Mouse (Mus musculus) embryonic facial prominence, embryonic 13.5 days (tissue): ENCODE measurements around the gene Gatad1. TPM values are rescaled to one million over a fixed set of nuclear protein-coding genes. Genes with fewer than 3 reads are reported as not detected.
"Not testable (repeated sequence)": the region's sequence is repeated elsewhere in the genome, so short reads cannot be mapped to it uniquely, and the experiment has no call there.

Source experiments
- ATAC-seq: fragments of 200-750 bp; cut with Nextera tagmentation; 2 replicates; pipeline ENCODE4 v1.8.0; 2017; ENCODE audit warnings: low read depth; ENCODE audit not compliant: insufficient number of reproducible peaks, insufficient read depth, low FRiP score, low TSS enrichment
- H3K27ac ChIP-seq: fragments of 300-500 bp; sonication (generic); 2 replicates; pipeline ENCODE4 v1.5.1; 2015; ENCODE audit warnings: moderate library complexity, mild to moderate bottlenecking, inconsistent platforms
- H3K27me3 ChIP-seq: fragments of 300-500 bp; sonication (generic); 2 replicates; pipeline ENCODE4 v1.6.1; 2015; ENCODE audit warnings: mild to moderate bottlenecking, inconsistent platforms
- H3K36me3 ChIP-seq: fragments of 300-500 bp; sonication (generic); 2 replicates; pipeline ENCODE4 v1.6.1; 2015; ENCODE audit warnings: mild to moderate bottlenecking, inconsistent platforms
- H3K4me1 ChIP-seq: fragments of 300-500 bp; sonication (generic); 2 replicates; pipeline ENCODE4 v1.6.1; 2015; ENCODE audit warnings: inconsistent platforms
- H3K4me2 ChIP-seq: fragments of 300-500 bp; sonication (generic); 2 replicates; pipeline ENCODE4 v1.6.1; 2015; ENCODE audit warnings: moderate library complexity, mild to moderate bottlenecking, inconsistent platforms
- H3K4me3 ChIP-seq: fragments of 300-500 bp; sonication (generic); 2 replicates; pipeline ENCODE4 v1.5.1; 2015; ENCODE audit warnings: mild to moderate bottlenecking, inconsistent platforms
- H3K9ac ChIP-seq: fragments of 300-500 bp; sonication (generic); 2 replicates; pipeline ENCODE4 v1.6.1; 2015; ENCODE audit warnings: mild to moderate bottlenecking, inconsistent platforms
- H3K9me3 ChIP-seq: fragments of 300-500 bp; sonication (generic); 2 replicates; pipeline ENCODE4 v1.6.1; 2016; ENCODE audit warnings: inconsistent platforms
- whole genome bisulfite sequencing: fragments of 180-500 bp; shearing (Covaris S2); methylation state at CpG from one replicate; pipeline ENCODE4 v1.1.7; 2015; ENCODE audit warnings: mixed read lengths; 5-methylcytosine and 5-hydroxymethylcytosine counted together
- polyA plus RNA-seq: library from polyadenylated mRNA; unstranded; fragments of >200 nt; fragmentation: Nextera tagmentation; extraction: Ambion mirVana; gene quantifications from 2 replicates; pipeline ENCODE4 v1.2.1, GENCODE M21; 2015

The Gatad1 gene
- polyA plus RNA-seq, 1 experiment from 2014 or later: 59.4 TPM

GRCm38 (mm10) chr5:3633951-3634350 is 23.0 kb downstream of the Gatad1 start:
- Histone ChIP-seq H3K4me2 (no peak overlapping the region), H3K36me3 (peaks cover 43% of the 10 kb centered on the region), H3K27ac (no peak overlapping the region), H3K4me1 (no peaks in the 10 kb centered on the region), H3K4me3 (no peak overlapping the region), H3K27me3 (no peaks in the 10 kb centered on the region), H3K9me3 (no peaks in the 10 kb centered on the region), H3K9ac (no peak overlapping the region)
- no peak for ATAC-seq
- WGBS: 75% methylated on average over 4 of the region's 4 CpGs

DNA sequence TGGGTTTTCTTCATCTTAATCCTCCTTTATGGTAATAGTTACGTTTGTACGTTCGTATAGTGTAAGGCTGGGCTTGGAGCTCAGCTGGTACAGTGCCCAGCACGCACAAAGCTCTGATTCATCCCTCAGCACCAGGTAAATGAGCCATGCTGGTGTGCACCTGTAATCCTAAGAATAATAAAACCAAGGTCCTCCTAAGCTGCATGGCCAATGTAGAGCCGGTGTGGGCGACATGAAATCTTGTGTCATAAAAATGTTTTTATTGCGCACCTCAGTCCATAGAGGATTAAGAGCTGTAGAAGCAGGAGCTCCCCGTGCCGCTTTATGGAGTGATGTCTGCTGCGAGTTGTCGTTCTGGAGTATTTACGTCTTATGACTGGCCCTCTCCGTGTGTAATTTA is 23.7 kb downstream of the Gatad1 start:
- Histone ChIP-seq H3K9me3 (no peaks in the 10 kb centered on the region), H3K9ac (no peak overlapping the region), H3K36me3 (peaks cover 44% of the 10 kb centered on the region), H3K4me2 (no peak overlapping the region), H3K27me3 (no peaks in the 10 kb centered on the region), H3K27ac (no peak overlapping the region), H3K4me3 (no peak overlapping the region), H3K4me1 (no peaks in the 10 kb centered on the region)
- 93% methylated on average over 13 of the region's 13 CpGs for WGBS
- no peak for ATAC-seq

- no peak overlapping the region for H3K27ac ChIP-seq
- no peak for ATAC-seq
- no peaks in the 10 kb centered on the region for H3K4me1 ChIP-seq
- no peaks in the 10 kb centered on the region for H3K27me3 ChIP-seq
- H3K9ac ChIP-seq: no peak overlapping the region
- no peak overlapping the region for H3K4me3 ChIP-seq
- no peak overlapping the region for H3K4me2 ChIP-seq
- no peaks in the 10 kb centered on the region for H3K9me3 ChIP-seq
- WGBS: 69% methylated on average over 5 of the region's 5 CpGs
- H3K36me3 ChIP-seq: peaks cover 47% of the 10 kb centered on the region
Observed at GRCm38 (mm10) chr5:3632285-3632684, 24.7 kb downstream of the Gatad1 start.

DNA sequence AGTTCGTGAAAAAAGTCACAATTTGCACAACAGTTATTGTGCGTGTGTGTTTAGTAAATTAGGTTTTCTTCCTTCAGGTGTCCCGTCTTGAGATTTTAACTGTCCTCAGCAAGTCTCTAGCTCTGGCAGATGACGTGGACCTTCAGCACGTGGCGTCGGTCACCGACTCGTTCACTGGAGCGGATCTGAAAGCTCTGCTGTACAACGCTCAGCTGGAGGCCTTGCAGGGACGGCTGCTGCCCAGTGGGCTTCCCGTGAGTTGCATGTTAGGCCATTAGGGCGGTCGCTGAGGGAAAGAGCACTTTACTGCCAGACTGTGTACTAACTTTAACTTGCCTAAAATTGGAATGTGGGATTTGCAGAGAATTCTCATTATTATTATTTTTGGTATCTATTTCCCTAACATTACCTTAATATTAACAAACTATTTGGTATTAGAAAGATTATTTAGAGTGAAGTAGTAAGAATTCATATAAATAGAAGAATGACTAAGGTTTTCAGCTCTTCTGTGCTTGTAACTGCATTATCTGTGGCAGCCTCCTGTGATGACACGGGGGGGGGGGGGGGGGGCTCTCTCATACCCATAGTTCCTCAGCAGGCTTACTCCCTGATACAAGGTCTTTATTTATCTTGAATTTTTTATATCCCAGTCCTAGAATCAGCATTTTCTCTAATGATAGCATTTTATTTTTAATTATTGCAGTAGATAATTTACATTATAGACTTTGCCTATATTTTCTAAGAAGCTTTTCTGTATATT is 25.3 kb downstream of the Gatad1 start:
- Histone ChIP-seq H3K9me3 (no peaks in the 10 kb centered on the region), H3K27me3 (no peaks in the 10 kb centered on the region), H3K4me2 (no peak overlapping the region), H3K4me1 (no peaks in the 10 kb centered on the region), H3K36me3 (peaks cover 47% of the 10 kb centered on the region), H3K4me3 (no peak overlapping the region), H3K9ac (no peak overlapping the region), H3K27ac (no peak overlapping the region)
- WGBS: 76% methylated on average over 16 of the region's 16 CpGs
- no peak for ATAC-seq

DNA sequence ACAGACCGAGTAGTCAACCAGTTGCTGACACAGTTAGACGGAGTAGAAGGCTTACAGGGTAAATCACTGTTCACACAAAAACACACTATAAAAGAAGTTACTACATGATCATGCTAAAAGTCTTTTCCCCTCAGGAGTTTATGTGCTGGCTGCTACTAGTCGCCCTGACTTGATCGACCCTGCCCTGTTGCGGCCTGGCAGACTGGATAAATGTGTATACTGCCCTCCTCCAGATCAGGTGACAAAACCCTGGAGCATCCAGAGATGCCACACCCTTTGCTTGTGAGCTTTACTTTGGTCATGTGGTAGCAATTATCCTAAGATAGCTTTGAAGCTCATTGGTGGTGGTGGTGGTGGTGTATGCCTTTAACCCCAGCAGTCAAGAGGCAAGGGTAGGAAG is 26.9 kb downstream of the Gatad1 start:
- H3K4me1 ChIP-seq: no peaks in the 10 kb centered on the region
- no peak overlapping the region for H3K27ac ChIP-seq
- no peaks in the 10 kb centered on the region for H3K27me3 ChIP-seq
- no peak overlapping the region for H3K4me3 ChIP-seq
- no peak for ATAC-seq
- peaks cover 52% of the 10 kb centered on the region for H3K36me3 ChIP-seq
- H3K9me3 ChIP-seq: no peaks in the 10 kb centered on the region
- no peak overlapping the region for H3K4me2 ChIP-seq
- 81% methylated on average over 5 of the region's 5 CpGs for WGBS
- H3K9ac ChIP-seq: no peak overlapping the region

DNA sequence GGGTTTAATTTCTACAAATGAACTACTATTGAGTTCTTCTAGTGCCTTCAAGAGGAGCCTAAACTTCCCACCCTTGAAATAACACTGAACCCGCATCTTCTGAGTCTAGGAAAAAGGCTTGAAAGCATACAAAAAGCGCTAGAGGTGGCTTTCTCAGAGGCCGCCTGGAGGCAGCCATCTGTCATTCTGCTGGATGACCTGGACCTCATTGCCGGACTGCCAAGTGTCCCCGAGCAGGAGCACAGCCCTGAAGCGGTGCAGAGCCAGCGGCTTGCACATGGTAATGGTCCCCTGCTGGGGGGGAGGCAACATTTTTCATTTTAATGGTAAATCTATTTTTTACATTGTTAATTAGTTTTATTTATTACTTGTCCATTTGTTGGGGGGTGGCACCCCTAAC is 36.5 kb downstream of the Gatad1 start:
- ATAC-seq: no peak
- Histone ChIP-seq H3K9me3 (no peaks in the 10 kb centered on the region), H3K36me3 (peaks cover 53% of the 10 kb centered on the region), H3K27me3 (no peaks in the 10 kb centered on the region), H3K4me1 (no peaks in the 10 kb centered on the region), H3K4me2 (no peak overlapping the region), H3K27ac (no peak overlapping the region), H3K9ac (no peak overlapping the region), H3K4me3 (no peak overlapping the region)
- WGBS: 94% methylated on average over 7 of the region's 7 CpGs

- ATAC-seq, H3K27ac ChIP-seq, H3K4me1 ChIP-seq, H3K9me3 ChIP-seq, H3K27me3 ChIP-seq, H3K9ac ChIP-seq, H3K4me2 ChIP-seq, H3K4me3 ChIP-seq: not testable (repeated sequence)
- H3K36me3 ChIP-seq: peaks cover 55% of the 10 kb centered on the region
- WGBS: 89% methylated on average over 2 of the region's 2 CpGs
Observed at GRCm38 (mm10) chr5:3611835-3612234, 45.1 kb downstream of the Gatad1 start.

GRCm38 (mm10) chr5:3609241-3609640 is 47.7 kb downstream of the Gatad1 start:
- Histone ChIP-seq H3K4me2 (no peak overlapping the region), H3K36me3 (peaks cover 63% of the 10 kb centered on the region), H3K4me3 (no peak overlapping the region), H3K9me3 (no peaks in the 10 kb centered on the region), H3K9ac (no peak overlapping the region), H3K4me1 (no peaks in the 10 kb centered on the region), H3K27ac (no peak overlapping the region), H3K27me3 (no peaks in the 10 kb centered on the region)
- 90% methylated on average over 7 of the region's 7 CpGs for WGBS
- ATAC-seq: no peak

DNA sequence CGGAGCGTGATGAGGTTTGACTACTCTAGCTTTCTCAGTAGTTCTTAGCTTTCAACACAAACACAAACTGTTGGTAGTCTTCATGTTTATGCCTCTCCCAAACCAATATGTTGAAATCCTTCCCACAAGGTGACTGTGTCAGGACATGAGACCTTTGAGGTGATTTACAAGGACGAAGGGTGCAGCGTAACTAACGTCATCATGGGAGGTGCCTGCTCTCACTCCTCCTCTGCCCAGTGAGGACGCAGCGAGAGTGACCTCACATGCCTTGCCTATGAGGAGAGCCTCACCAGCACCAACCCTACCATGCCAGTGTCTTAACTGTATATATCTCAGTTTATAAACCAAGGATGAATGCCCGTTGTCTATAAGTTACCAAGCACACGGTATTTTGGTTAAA is 49.9 kb downstream of the Gatad1 start:
- Histone ChIP-seq H3K36me3 (peaks cover 60% of the 10 kb centered on the region), H3K27ac (no peak overlapping the region), H3K27me3 (no peaks in the 10 kb centered on the region), H3K9me3 (no peaks in the 10 kb centered on the region), H3K9ac (no peak overlapping the region), H3K4me1 (no peaks in the 10 kb centered on the region), H3K4me3 (no peak overlapping the region), H3K4me2 (no peak overlapping the region)
- 94% methylated on average over 9 of the region's 9 CpGs for WGBS
- no peak for ATAC-seq

DNA sequence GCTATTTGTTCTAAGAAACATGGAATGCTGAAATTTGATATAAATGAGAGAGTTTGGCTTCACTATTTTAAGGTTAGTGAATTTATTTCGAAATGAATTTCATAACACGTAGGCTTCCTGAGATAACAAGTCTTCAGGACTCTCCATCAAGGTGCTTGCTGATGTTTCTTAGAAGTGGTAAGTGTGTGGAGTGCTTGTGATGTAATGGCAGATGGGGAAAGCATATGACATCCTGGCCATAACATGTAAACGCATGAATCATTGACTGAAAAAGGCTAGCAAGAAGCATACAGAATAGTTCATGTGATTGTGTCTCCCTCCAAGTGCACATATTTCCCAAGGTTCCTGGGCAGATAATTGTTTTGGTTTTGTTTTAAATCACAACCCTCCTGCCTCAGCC is 56.2 kb downstream of the Gatad1 start:
- H3K4me2 ChIP-seq: no peak overlapping the region
- H3K27ac ChIP-seq: no peak overlapping the region
- no peaks in the 10 kb centered on the region for H3K27me3 ChIP-seq
- H3K4me1 ChIP-seq: peaks cover 3% of the 10 kb centered on the region; the same call in 1 of the 2 replicates
- H3K9me3 ChIP-seq: no peaks in the 10 kb centered on the region
- no peak overlapping the region for H3K9ac ChIP-seq
- no peak overlapping the region for H3K4me3 ChIP-seq
- peaks cover 25% of the 10 kb centered on the region for H3K36me3 ChIP-seq
- WGBS: 89% methylated on average over 3 of the region's 3 CpGs
- ATAC-seq: no peak

GRCm38 (mm10) chr5:3600298-3600697 is 56.7 kb downstream of the Gatad1 start:
- 82% methylated on average over 1 of the region's 1 CpGs for WGBS
- Histone ChIP-seq H3K27me3 (no peaks in the 10 kb centered on the region), H3K4me3 (no peak overlapping the region), H3K9me3 (no peaks in the 10 kb centered on the region), H3K36me3 (peaks cover 20% of the 10 kb centered on the region), H3K27ac (no peak overlapping the region), H3K9ac (no peak overlapping the region), H3K4me1 (peaks cover 5% of the 10 kb centered on the region), H3K4me2 (no peak overlapping the region)
- no peak for ATAC-seq

DNA sequence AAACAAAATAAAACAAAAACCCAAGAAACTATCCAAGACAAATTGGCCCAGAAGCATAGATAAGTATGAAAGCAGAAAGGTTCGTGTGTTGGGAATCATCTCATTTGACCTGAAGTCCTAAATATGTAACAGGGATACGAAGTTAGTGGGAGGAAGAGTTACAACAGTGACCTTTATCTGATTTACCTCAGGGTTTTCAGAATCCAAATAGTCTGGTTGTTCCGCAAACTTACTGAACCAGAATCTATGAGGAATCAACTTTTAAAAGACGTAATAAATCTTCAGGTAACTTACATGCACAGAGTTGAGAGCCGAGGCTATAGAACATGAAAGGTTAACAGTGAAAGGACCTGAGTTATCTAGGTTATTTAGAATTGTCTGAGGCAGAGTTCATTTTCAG is 58.2 kb downstream of the Gatad1 start:
- Histone ChIP-seq H3K27me3 (no peaks in the 10 kb centered on the region), H3K36me3 (peaks cover 7% of the 10 kb centered on the region), H3K27ac (no peak overlapping the region), H3K4me2 (no peak overlapping the region), H3K4me1 (peaks cover 15% of the 10 kb centered on the region), H3K4me3 (no peak overlapping the region), H3K9me3 (no peaks in the 10 kb centered on the region), H3K9ac (no peak overlapping the region)
- ATAC-seq: no peak
- WGBS: 90% methylated on average over 5 of the region's 5 CpGs
